Mouse (Mus musculus) intestine, embryonic 15.5 days (tissue): ENCODE data around the gene Itch. TPM values are rescaled to one million over a fixed set of nuclear protein-coding genes. Genes with fewer than 3 reads are reported as not detected.
A peak's percentile ranks its signal among the peaks of the same experiment; 100 is the strongest.

ENCODE experiments used
- ATAC-seq: fragments of 200-750 bp; cut with Nextera tagmentation; 2 replicates; pipeline ENCODE4 v1.8.0; 2017; ENCODE audit warnings: moderate TSS enrichment, moderate library complexity
- H3K27ac ChIP-seq: fragments of 300-500 bp; sonication (generic); 2 replicates; pipeline ENCODE4 v1.5.1; 2015; ENCODE audit warnings: mild to moderate bottlenecking, inconsistent platforms
- H3K27me3 ChIP-seq: fragments of 300-500 bp; sonication (generic); replicated peaks from 2 replicates; pipeline ENCODE4 v1.6.1; 2015; ENCODE audit warnings: inconsistent platforms
- H3K36me3 ChIP-seq: fragments of 300-500 bp; sonication (generic); 2 replicates; pipeline ENCODE4 v1.6.1; 2015; ENCODE audit warnings: inconsistent platforms
- H3K4me1 ChIP-seq: fragments of 300-500 bp; sonication (generic); replicated peaks from 2 replicates; pipeline ENCODE4 v1.6.1; 2015; ENCODE audit warnings: inconsistent platforms
- H3K4me2 ChIP-seq: fragments of 300-500 bp; sonication (generic); replicated peaks from 2 replicates; pipeline ENCODE4 v1.6.1; 2015; ENCODE audit warnings: mild to moderate bottlenecking, inconsistent platforms
- H3K4me3 ChIP-seq: fragments of 300-500 bp; sonication (generic); replicated peaks from 2 replicates; pipeline ENCODE4 v1.5.1; 2015; ENCODE audit warnings: inconsistent platforms
- H3K9ac ChIP-seq: fragments of 300-500 bp; sonication (generic); 2 replicates; pipeline ENCODE4 v1.6.1; 2015; ENCODE audit warnings: inconsistent platforms
- H3K9me3 ChIP-seq: fragments of 300-500 bp; sonication (generic); 2 replicates; pipeline ENCODE4 v1.6.1; 2016; ENCODE audit warnings: inconsistent platforms
- WGBS: fragments of 180-500 bp; shearing (Covaris S2); methylation state at CpG from one replicate; pipeline ENCODE4 v1.1.7; 2015; 5-methylcytosine and 5-hydroxymethylcytosine counted together
- polyA plus RNA-seq: library from polyadenylated mRNA; unstranded; fragments of >200 nt; fragmentation: Nextera tagmentation; extraction: Ambion mirVana; gene quantifications from 2 replicates; pipeline ENCODE4 v1.2.1, GENCODE M21; 2015

Itch gene
- polyA plus RNA-seq, 1 experiment from 2014 or later: 45.4 TPM

- H3K27ac ChIP-seq: no peak overlapping the region
- H3K4me3 ChIP-seq: no peak overlapping the region
- H3K9ac ChIP-seq: no peak overlapping the region
- H3K9me3 ChIP-seq: no peaks in the 10 kb centered on the region
- H3K27me3 ChIP-seq: no peaks in the 10 kb centered on the region
- no peaks in the 10 kb centered on the region for H3K4me1 ChIP-seq
- peaks cover 30% of the 10 kb centered on the region; the same call in 1 of the 2 replicates for H3K36me3 ChIP-seq
- no peak for ATAC-seq
- no peak overlapping the region for H3K4me2 ChIP-seq
- 93% methylated on average over 7 of the region's 7 CpGs for WGBS
These were observed 91.4 kb downstream of the Itch start for GRCm38 (mm10) chr2:155224721-155225120.

GRCm38 (mm10) chr2:155235746-155236361 is 102.5 kb downstream of the Itch start:
- 3% methylated on average over 13 of the region's 13 CpGs for WGBS
- peak overlapping the region; percentile 84 for H3K9ac ChIP-seq

GRCm38 (mm10) chr2:155236362-155236992 is 103.2 kb downstream of the Itch start, which contains the start of gene Dynlrb1:
Gene Dynlrb1 (plus strand): TSS chr2:155236533.
- Histone ChIP-seq H3K9me3 (no peaks in the 10 kb centered on the region), H3K4me1 (peaks cover 10% of the 10 kb centered on the region), H3K27ac (peak within 1 kb of the TSS; percentile 85), H3K9ac (peak within 1 kb of the TSS; percentile 84), H3K4me2 (peak within 1 kb of the TSS; percentile 85), H3K27me3 (no peaks in the 10 kb centered on the region), H3K4me3 (peak within 1 kb of the TSS; percentile 76), H3K36me3 (0 out of 2 replicates have a peak, but pooled peaks cover 4% of the 10 kb centered on the region)
- peak; percentile 100 for ATAC-seq
- WGBS: under 1% methylated on average over 50 of the region's 50 CpGs

More at GRCm38 (mm10) chr2:155235746-155236361, 102.5 kb downstream of the Itch start:
- peak overlapping the region; percentile 85 for H3K4me2 ChIP-seq
- H3K27me3 ChIP-seq: no peaks in the 10 kb centered on the region
- no peaks in the 10 kb centered on the region for H3K36me3 ChIP-seq
- peak overlapping the region; percentile 85 for H3K27ac ChIP-seq
- H3K9me3 ChIP-seq: no peaks in the 10 kb centered on the region
- ATAC-seq: peak; percentile 90
- H3K4me1 ChIP-seq: peaks cover 10% of the 10 kb centered on the region
- peak overlapping the region; percentile 76 for H3K4me3 ChIP-seq

GRCm38 (mm10) chr2:155237276-155237675 is 104.0 kb downstream of the Itch start:
- no peak for ATAC-seq
- Histone ChIP-seq H3K4me3 (peak overlapping the region; percentile 76), H3K36me3 (peaks cover 4% of the 10 kb centered on the region; the same call in 1 of the 2 replicates), H3K4me1 (peaks cover 10% of the 10 kb centered on the region), H3K27me3 (no peaks in the 10 kb centered on the region), H3K9me3 (no peaks in the 10 kb centered on the region), H3K9ac (peak overlapping the region; percentile 84), H3K4me2 (peak overlapping the region; percentile 85), H3K27ac (no peak overlapping the region)
- 9% methylated on average over 4 of the region's 4 CpGs for WGBS

GRCm38 (mm10) chr2:155240915-155241314 is 107.6 kb downstream of the Itch start:
- no peaks in the 10 kb centered on the region for H3K27me3 ChIP-seq
- WGBS: 71% methylated on average over 4 of the region's 4 CpGs
- no peaks in the 10 kb centered on the region for H3K9me3 ChIP-seq
- H3K4me1 ChIP-seq: peaks cover 10% of the 10 kb centered on the region
- H3K4me3 ChIP-seq: no peak overlapping the region
- H3K27ac ChIP-seq: no peak overlapping the region
- peaks cover 28% of the 10 kb centered on the region for H3K36me3 ChIP-seq
- H3K9ac ChIP-seq: no peak overlapping the region
- H3K4me2 ChIP-seq: no peak overlapping the region
- no peak for ATAC-seq

GRCm38 (mm10) chr2:155242296-155242855 is 109.1 kb downstream of the Itch start:
- H3K36me3 ChIP-seq: peaks cover 34% of the 10 kb centered on the region
- 85% methylated on average over 7 of the region's 7 CpGs for WGBS
- H3K4me3 ChIP-seq: no peak overlapping the region

GRCm38 (mm10) chr2:155246231-155246630 is 112.9 kb downstream of the Itch start:
- WGBS: 92% methylated on average over 4 of the region's 4 CpGs
- Histone ChIP-seq H3K27ac (no peak overlapping the region), H3K9me3 (no peaks in the 10 kb centered on the region), H3K4me2 (no peak overlapping the region), H3K36me3 (peaks cover 65% of the 10 kb centered on the region), H3K9ac (no peak overlapping the region), H3K4me3 (no peak overlapping the region), H3K4me1 (no peaks in the 10 kb centered on the region), H3K27me3 (no peaks in the 10 kb centered on the region)
- ATAC-seq: no peak

More at GRCm38 (mm10) chr2:155242296-155242855, 109.1 kb downstream of the Itch start:
- H3K27me3 ChIP-seq: no peaks in the 10 kb centered on the region
- no peak for ATAC-seq
- H3K27ac ChIP-seq: no peak overlapping the region
- no peaks in the 10 kb centered on the region for H3K9me3 ChIP-seq
- peaks cover 8% of the 10 kb centered on the region for H3K4me1 ChIP-seq
- no peak overlapping the region for H3K4me2 ChIP-seq
- H3K9ac ChIP-seq: no peak overlapping the region

- peaks cover 55% of the 10 kb centered on the region for H3K36me3 ChIP-seq
- no peak overlapping the region for H3K27ac ChIP-seq
- H3K9me3 ChIP-seq: no peaks in the 10 kb centered on the region
- ATAC-seq: no peak
- H3K27me3 ChIP-seq: no peaks in the 10 kb centered on the region
- H3K4me3 ChIP-seq: no peak overlapping the region
- no peak overlapping the region for H3K4me2 ChIP-seq
- no peaks in the 10 kb centered on the region for H3K4me1 ChIP-seq
- H3K9ac ChIP-seq: no peak overlapping the region
- 90% methylated on average over 1 of the region's 1 CpGs for WGBS
These were observed 114.9 kb downstream of the Itch start for GRCm38 (mm10) chr2:155248206-155248605.

GRCm38 (mm10) chr2:155248718-155249117 is 115.4 kb downstream of the Itch start:
- no peak for ATAC-seq
- H3K27ac ChIP-seq: no peak overlapping the region
- no peak overlapping the region for H3K4me2 ChIP-seq
- no peaks in the 10 kb centered on the region for H3K9me3 ChIP-seq
- peaks cover 52% of the 10 kb centered on the region for H3K36me3 ChIP-seq
- H3K4me3 ChIP-seq: no peak overlapping the region
- H3K27me3 ChIP-seq: no peaks in the 10 kb centered on the region
- H3K9ac ChIP-seq: no peak overlapping the region
- H3K4me1 ChIP-seq: no peaks in the 10 kb centered on the region
- WGBS: 71% methylated on average over 2 of the region's 2 CpGs

- Histone ChIP-seq H3K4me3 (no peak overlapping the region), H3K9me3 (no peaks in the 10 kb centered on the region)
These were observed 116.3 kb downstream of the Itch start for GRCm38 (mm10) chr2:155249588-155249987.

GRCm38 (mm10) chr2:155265526-155265925 is 132.2 kb downstream of the Itch start:
- H3K9me3 ChIP-seq: no peaks in the 10 kb centered on the region
- no peak overlapping the region for H3K9ac ChIP-seq
- H3K4me1 ChIP-seq: no peaks in the 10 kb centered on the region
- no peak overlapping the region for H3K27ac ChIP-seq
- H3K4me2 ChIP-seq: no peak overlapping the region
- no peak overlapping the region for H3K4me3 ChIP-seq
- 88% methylated on average over 6 of the region's 6 CpGs for WGBS
- H3K36me3 ChIP-seq: no peaks in the 10 kb centered on the region
- no peak for ATAC-seq
- no peaks in the 10 kb centered on the region for H3K27me3 ChIP-seq

More at GRCm38 (mm10) chr2:155249588-155249987, 116.3 kb downstream of the Itch start:
- Histone ChIP-seq H3K27ac (no peak overlapping the region), H3K27me3 (no peaks in the 10 kb centered on the region), H3K4me1 (no peaks in the 10 kb centered on the region), H3K36me3 (peaks cover 49% of the 10 kb centered on the region), H3K9ac (no peak overlapping the region), H3K4me2 (no peak overlapping the region)
- no peak for ATAC-seq
- WGBS: 88% methylated on average over 5 of the region's 5 CpGs

- Histone ChIP-seq H3K9ac (no peak overlapping the region), H3K9me3 (no peaks in the 10 kb centered on the region), H3K4me3 (no peak overlapping the region)
These were observed 133.6 kb downstream of the Itch start for GRCm38 (mm10) chr2:155266896-155267295.

More at GRCm38 (mm10) chr2:155266896-155267295, 133.6 kb downstream of the Itch start:
- 79% methylated on average over 5 of the region's 5 CpGs for WGBS
- Histone ChIP-seq H3K4me1 (no peaks in the 10 kb centered on the region), H3K27ac (no peak overlapping the region), H3K4me2 (no peak overlapping the region), H3K36me3 (no peaks in the 10 kb centered on the region), H3K27me3 (no peaks in the 10 kb centered on the region)
- ATAC-seq: no peak
